Mouse (Mus musculus) kidney, postnatal 10 days (tissue): ENCODE data around the gene Ccnt1.

Source experiments
- DNase-seq: peaks from one replicate; pipeline ENCODE4 v3.0.0; 2021; ENCODE audit warnings: mixed read lengths

Gene Ccnt1

GRCm38 (mm10) chr15:98506253-98506957, 64.3 kb downstream of the Ccnt1 start:
- no peak for DNase-seq

DNA sequence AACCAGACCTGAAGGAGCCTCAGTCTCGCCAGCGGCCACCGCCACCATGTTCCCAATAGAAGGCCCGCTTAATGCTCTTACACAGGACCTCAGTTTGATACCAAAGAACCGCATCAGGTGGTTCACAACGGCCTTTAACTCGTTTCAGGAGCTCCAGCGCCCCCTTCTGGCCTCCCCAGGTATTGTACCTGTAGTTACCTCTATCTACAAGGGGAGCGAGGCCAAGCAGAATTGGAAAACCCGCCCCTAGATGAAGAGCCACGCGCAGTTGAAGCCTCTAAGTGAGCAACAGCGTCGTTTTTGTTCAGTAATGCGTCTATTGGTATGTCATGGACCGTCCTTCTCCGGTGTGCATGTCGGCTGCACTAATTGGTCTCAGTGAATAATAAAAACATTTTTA, 66.2 kb downstream of the Ccnt1 start:
- peak; percentile 87 for DNase-seq

DNA sequence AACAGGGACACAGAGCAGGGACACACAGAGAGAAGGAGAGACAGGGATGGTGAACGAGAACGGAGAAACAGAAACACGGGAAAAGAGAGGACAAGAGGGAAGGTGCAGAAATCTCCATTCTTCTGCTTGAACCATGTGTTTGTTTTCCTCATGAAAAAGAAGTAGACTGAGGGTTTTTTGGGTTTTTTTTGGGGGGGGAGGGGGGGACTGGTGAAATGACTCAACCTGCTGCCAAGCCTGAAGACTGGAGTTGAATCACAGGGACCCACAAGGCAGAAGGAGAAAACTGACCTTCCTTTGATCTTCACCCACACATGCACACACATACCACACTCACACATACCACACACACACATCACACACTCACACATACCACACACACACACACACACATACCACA, 67.4 kb downstream of the Ccnt1 start:
- no peak for DNase-seq

GRCm38 (mm10) chr15:98497631-98498030, 73.1 kb downstream of the Ccnt1 start:
- DNase-seq: no peak

DNA sequence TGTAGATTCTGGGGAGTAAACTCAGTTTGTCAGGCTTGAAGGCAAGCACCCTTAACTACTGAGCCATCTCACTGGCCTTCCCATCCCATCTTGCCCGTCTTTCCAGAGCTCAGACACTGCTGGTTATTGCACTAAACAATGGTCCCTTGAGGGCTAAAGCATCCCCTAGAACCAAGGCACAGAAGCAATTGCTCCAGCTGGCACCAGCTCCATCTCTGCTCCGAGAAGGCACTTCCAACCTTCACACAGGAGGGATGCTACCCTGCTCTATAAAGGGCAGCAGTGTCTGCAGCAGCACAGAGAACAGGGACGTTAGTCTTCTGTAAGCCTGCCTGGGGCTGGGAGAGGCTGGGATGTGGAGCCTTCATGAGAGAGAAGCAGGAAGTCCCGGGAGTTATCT, 78.6 kb downstream of the Ccnt1 start, which contains the start of gene Olfr279:
TSS of gene Olfr279 (plus strand) at position 301 of the 400 bp plus-strand sequence.
- no peak for DNase-seq

DNA sequence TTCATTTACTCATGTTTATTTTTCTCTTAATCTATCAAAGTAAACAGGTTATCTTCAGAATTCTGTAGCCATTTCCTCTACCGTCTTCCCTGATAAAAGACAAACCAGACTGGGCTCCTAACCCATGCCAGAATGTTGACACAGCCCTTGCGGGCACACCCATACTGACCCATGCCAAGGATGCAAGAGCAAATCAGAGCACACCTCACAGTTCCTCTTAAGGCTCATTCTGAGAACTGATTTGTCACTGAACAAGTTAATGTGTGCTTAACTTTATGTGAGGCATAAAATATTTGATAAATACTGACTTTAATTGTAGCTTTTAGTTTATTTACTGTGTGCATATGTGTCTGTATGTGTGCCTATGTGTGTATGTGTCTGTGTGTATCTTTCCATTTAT, 79.4 kb downstream of the Ccnt1 start:
- no peak for DNase-seq
